Mouse (Mus musculus) heart, adult 11 months (tissue): ENCODE measurements around the gene Hfe2.

ENCODE experiments used
- DNase-seq: peaks from one replicate; pipeline ENCODE4 v3.0.0; 2022

The Hfe2 gene

GRCm38 (mm10) chr3:96576005-96576658, 51.2 kb downstream of the Hfe2 start:
- DNase-seq = peak; percentile 99

GRCm38 (mm10) chr3:96576690-96577541, 51.9 kb downstream of the Hfe2 start, which contains the start of gene Gm16253:
Gene Gm16253, plus strand, starts transcription at chr3:96576984.
- DNase-seq = peak; percentile 100

GRCm38 (mm10) chr3:96577566-96577965, 52.6 kb downstream of the Hfe2 start:
- no peak for DNase-seq
